Mouse (Mus musculus): ENCODE measurements around the gene Dnah12. TPM values are rescaled to one million over a fixed set of nuclear protein-coding genes. Genes with fewer than 3 reads are reported as not detected.

The Dnah12 gene
- polyA plus RNA-seq, 1 experiment, result 0.15 TPM

GRCm38 (mm10) chr14:26816785-26817184, 123.7 kb downstream of the Dnah12 start:
- TF ChIP-seq CTCF (IDR thresholded peaks at IDR 0.05; ENCODE audit: low read depth, low read length), result no peak
- TF ChIP-seq EP300 (IDR thresholded peaks at IDR 0.05; ENCODE audit: insufficient read depth, low read depth, low read length), result no peak
- TF ChIP-seq POLR2A (IDR thresholded peaks at IDR 0.05; ENCODE audit: insufficient read depth, low read length), result no peak
- H3K9me3 ChIP-seq (replicated peaks; ENCODE audit: control insufficient read depth, insufficient read depth, low read length, poor library complexity, severe bottlenecking), result peaks cover 9% of the 10 kb centered on the region; the same call in 1 of the 2 replicates
- H3K9ac ChIP-seq (ENCODE audit: low read depth, poor library complexity, severe bottlenecking), result no peak overlapping the region
- no peaks in the 10 kb centered on the region for H3K36me3 ChIP-seq (ENCODE audit: control insufficient read depth, insufficient read depth, low read length, poor library complexity, severe bottlenecking)
- no peak overlapping the region for H3K4me3 ChIP-seq (ENCODE audit: low read depth, low read length)
- no peaks in the 10 kb centered on the region for H3K4me1 ChIP-seq (ENCODE audit: control insufficient read depth, insufficient read depth, low read length)
- no peaks in the 10 kb centered on the region for H3K27me3 ChIP-seq (ENCODE audit: control insufficient read depth, insufficient read depth, low read length, poor library complexity, severe bottlenecking)
- H3K27ac ChIP-seq (ENCODE audit: insufficient read depth, low read length), result no peak overlapping the region

GRCm38 (mm10) chr14:26826020-26826419, 132.9 kb downstream of the Dnah12 start:
- Histone ChIP-seq H3K4me1 (ENCODE audit: control insufficient read depth, insufficient read depth, low read length) (no peaks in the 10 kb centered on the region), H3K36me3 (ENCODE audit: control insufficient read depth, insufficient read depth, low read length, poor library complexity, severe bottlenecking) (no peaks in the 10 kb centered on the region), H3K27me3 (ENCODE audit: control insufficient read depth, insufficient read depth, low read length, poor library complexity, severe bottlenecking) (no peaks in the 10 kb centered on the region), H3K27ac (ENCODE audit: insufficient read depth, low read length) (no peak overlapping the region), H3K4me3 (ENCODE audit: low read depth, low read length) (no peak overlapping the region), H3K9ac (ENCODE audit: low read depth, poor library complexity, severe bottlenecking) (no peak overlapping the region), H3K9me3 (replicated peaks; ENCODE audit: control insufficient read depth, insufficient read depth, low read length, poor library complexity, severe bottlenecking) (no peaks in the 10 kb centered on the region)
- TF ChIP-seq EP300 (IDR thresholded peaks at IDR 0.05; ENCODE audit: insufficient read depth, low read depth, low read length), result no peak
- no peak for TF ChIP-seq POLR2A (IDR thresholded peaks at IDR 0.05; ENCODE audit: insufficient read depth, low read length)
- TF ChIP-seq CTCF (IDR thresholded peaks at IDR 0.05; ENCODE audit: low read depth, low read length), result no peak

GRCm38 (mm10) chr14:26853053-26853452, 160.0 kb downstream of the Dnah12 start:
- H3K27me3 ChIP-seq (ENCODE audit: control insufficient read depth, insufficient read depth, low read length, poor library complexity, severe bottlenecking), result no peaks in the 10 kb centered on the region
- H3K36me3 ChIP-seq (ENCODE audit: control insufficient read depth, insufficient read depth, low read length, poor library complexity, severe bottlenecking), result no peaks in the 10 kb centered on the region
- no peaks in the 10 kb centered on the region for H3K9me3 ChIP-seq (replicated peaks; ENCODE audit: control insufficient read depth, insufficient read depth, low read length, poor library complexity, severe bottlenecking)
- TF ChIP-seq EP300 (IDR thresholded peaks at IDR 0.05; ENCODE audit: insufficient read depth, low read depth, low read length) (no peak), POLR2A (IDR thresholded peaks at IDR 0.05; ENCODE audit: insufficient read depth, low read length) (no peak), CTCF (IDR thresholded peaks at IDR 0.05; ENCODE audit: low read depth, low read length) (no peak)
- no peak overlapping the region for H3K9ac ChIP-seq (ENCODE audit: low read depth, poor library complexity, severe bottlenecking)
- no peak overlapping the region for H3K27ac ChIP-seq (ENCODE audit: insufficient read depth, low read length)
- H3K4me1 ChIP-seq (ENCODE audit: control insufficient read depth, insufficient read depth, low read length), result no peaks in the 10 kb centered on the region
- H3K4me3 ChIP-seq (ENCODE audit: low read depth, low read length), result no peak overlapping the region

GRCm38 (mm10) chr14:26854066-26854465, 161.0 kb downstream of the Dnah12 start:
- Histone ChIP-seq H3K4me3 (ENCODE audit: low read depth, low read length) (no peak overlapping the region), H3K27me3 (ENCODE audit: control insufficient read depth, insufficient read depth, low read length, poor library complexity, severe bottlenecking) (no peaks in the 10 kb centered on the region), H3K9ac (ENCODE audit: low read depth, poor library complexity, severe bottlenecking) (no peak overlapping the region), H3K9me3 (replicated peaks; ENCODE audit: control insufficient read depth, insufficient read depth, low read length, poor library complexity, severe bottlenecking) (peaks cover 2% of the 10 kb centered on the region; the same call in 1 of the 2 replicates), H3K36me3 (ENCODE audit: control insufficient read depth, insufficient read depth, low read length, poor library complexity, severe bottlenecking) (no peaks in the 10 kb centered on the region), H3K4me1 (ENCODE audit: control insufficient read depth, insufficient read depth, low read length) (no peaks in the 10 kb centered on the region), H3K27ac (ENCODE audit: insufficient read depth, low read length) (no peak overlapping the region)
- no peak for TF ChIP-seq POLR2A (IDR thresholded peaks at IDR 0.05; ENCODE audit: insufficient read depth, low read length)
- TF ChIP-seq CTCF (IDR thresholded peaks at IDR 0.05; ENCODE audit: low read depth, low read length), result no peak
- TF ChIP-seq EP300 (IDR thresholded peaks at IDR 0.05; ENCODE audit: insufficient read depth, low read depth, low read length), result no peak

- TF ChIP-seq CTCF (IDR thresholded peaks at IDR 0.05; ENCODE audit: low read depth, low read length), result no peak
- no peak for TF ChIP-seq POLR2A (IDR thresholded peaks at IDR 0.05; ENCODE audit: insufficient read depth, low read length)
- TF ChIP-seq EP300 (IDR thresholded peaks at IDR 0.05; ENCODE audit: insufficient read depth, low read depth, low read length), result no peak
- no peaks in the 10 kb centered on the region for H3K4me1 ChIP-seq (ENCODE audit: control insufficient read depth, insufficient read depth, low read length)
- no peaks in the 10 kb centered on the region for H3K27me3 ChIP-seq (ENCODE audit: control insufficient read depth, insufficient read depth, low read length, poor library complexity, severe bottlenecking)
- peaks cover 9% of the 10 kb centered on the region for H3K9me3 ChIP-seq (replicated peaks; ENCODE audit: control insufficient read depth, insufficient read depth, low read length, poor library complexity, severe bottlenecking)
- H3K4me3 ChIP-seq (ENCODE audit: low read depth, low read length), result no peak overlapping the region
- H3K9ac ChIP-seq (ENCODE audit: low read depth, poor library complexity, severe bottlenecking), result no peak overlapping the region
- no peaks in the 10 kb centered on the region for H3K36me3 ChIP-seq (ENCODE audit: control insufficient read depth, insufficient read depth, low read length, poor library complexity, severe bottlenecking)
- H3K27ac ChIP-seq (ENCODE audit: insufficient read depth, low read length), result no peak overlapping the region
Measured at GRCm38 (mm10) chr14:26858364-26858763, 165.3 kb downstream of the Dnah12 start.

GRCm38 (mm10) chr14:26859024-26859423, 165.9 kb downstream of the Dnah12 start:
- H3K27me3 ChIP-seq (ENCODE audit: control insufficient read depth, insufficient read depth, low read length, poor library complexity, severe bottlenecking), result no peaks in the 10 kb centered on the region
- H3K9me3 ChIP-seq (replicated peaks; ENCODE audit: control insufficient read depth, insufficient read depth, low read length, poor library complexity, severe bottlenecking), result peaks cover 9% of the 10 kb centered on the region
- no peaks in the 10 kb centered on the region for H3K36me3 ChIP-seq (ENCODE audit: control insufficient read depth, insufficient read depth, low read length, poor library complexity, severe bottlenecking)
- no peak overlapping the region for H3K9ac ChIP-seq (ENCODE audit: low read depth, poor library complexity, severe bottlenecking)
- no peak overlapping the region for H3K27ac ChIP-seq (ENCODE audit: insufficient read depth, low read length)
- TF ChIP-seq EP300 (IDR thresholded peaks at IDR 0.05; ENCODE audit: insufficient read depth, low read depth, low read length) (no peak), CTCF (IDR thresholded peaks at IDR 0.05; ENCODE audit: low read depth, low read length) (no peak), POLR2A (IDR thresholded peaks at IDR 0.05; ENCODE audit: insufficient read depth, low read length) (no peak)
- H3K4me1 ChIP-seq (ENCODE audit: control insufficient read depth, insufficient read depth, low read length), result no peaks in the 10 kb centered on the region
- H3K4me3 ChIP-seq (ENCODE audit: low read depth, low read length), result no peak overlapping the region

All from ES-Bruce4 (cell line).